Mouse (Mus musculus) inflammation-experienced regulatory T-cells, adult 6 months (primary cell): ENCODE measurements around the gene Iqck. TPM values are rescaled to one million over a fixed set of nuclear protein-coding genes. Genes with fewer than 3 reads are reported as not detected.
A peak's percentile ranks its signal among the peaks of the same experiment; 100 is the strongest.

Experiments
- ATAC-seq: one replicate; pipeline ENCODE4 v1.8.0; 2017
- polyA plus RNA-seq, 3 experiments: library from polyadenylated mRNA; unstranded; fragments of 100-300 nt; shearing (Covaris generic); gene quantifications; one replicate each; pipeline ENCODE4 v1.2.1; 2017

The Iqck gene
- polyA plus RNA-seq, result under 1 TPM in 1 of 3 experiments, not detected in 2; 0.55 TPM

DNA sequence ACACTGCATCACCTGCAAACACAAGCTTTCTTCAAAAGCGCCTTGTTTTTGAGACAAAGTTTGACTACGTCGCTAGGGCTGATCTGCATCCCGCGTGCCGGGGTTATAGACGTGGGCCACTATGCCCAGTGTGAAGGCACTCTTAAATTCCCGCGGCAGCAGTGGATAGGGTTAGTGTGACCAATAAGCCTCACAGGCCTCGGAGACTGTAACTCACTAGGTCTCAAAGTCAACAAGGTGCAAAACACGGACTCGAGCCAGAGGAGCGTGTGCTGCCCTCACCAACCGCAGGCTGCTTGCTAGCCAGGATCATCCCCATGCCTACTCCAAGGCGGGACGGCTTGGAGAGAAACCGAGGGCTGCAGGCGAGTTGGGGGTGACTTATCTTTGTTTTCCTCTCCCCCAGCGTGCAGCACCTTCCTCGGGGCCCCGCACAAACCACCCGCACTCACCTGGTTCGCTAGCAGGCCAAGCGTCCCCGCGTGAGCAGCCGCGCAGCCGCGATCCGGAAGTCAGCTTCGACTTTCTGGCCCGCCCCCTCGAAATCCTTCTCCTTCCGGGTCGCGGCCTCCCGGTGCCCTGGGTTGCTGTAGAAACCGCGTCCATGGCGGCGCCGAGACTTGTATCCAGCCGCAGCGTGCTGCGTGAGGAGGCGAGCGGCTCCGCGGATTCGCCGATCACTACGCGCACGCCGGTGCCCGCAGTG, at the start of gene Iqck:
Gene Iqck (plus strand): TSS at position 582 of the 706 bp plus-strand sequence.
- peak; percentile 98 for ATAC-seq

DNA sequence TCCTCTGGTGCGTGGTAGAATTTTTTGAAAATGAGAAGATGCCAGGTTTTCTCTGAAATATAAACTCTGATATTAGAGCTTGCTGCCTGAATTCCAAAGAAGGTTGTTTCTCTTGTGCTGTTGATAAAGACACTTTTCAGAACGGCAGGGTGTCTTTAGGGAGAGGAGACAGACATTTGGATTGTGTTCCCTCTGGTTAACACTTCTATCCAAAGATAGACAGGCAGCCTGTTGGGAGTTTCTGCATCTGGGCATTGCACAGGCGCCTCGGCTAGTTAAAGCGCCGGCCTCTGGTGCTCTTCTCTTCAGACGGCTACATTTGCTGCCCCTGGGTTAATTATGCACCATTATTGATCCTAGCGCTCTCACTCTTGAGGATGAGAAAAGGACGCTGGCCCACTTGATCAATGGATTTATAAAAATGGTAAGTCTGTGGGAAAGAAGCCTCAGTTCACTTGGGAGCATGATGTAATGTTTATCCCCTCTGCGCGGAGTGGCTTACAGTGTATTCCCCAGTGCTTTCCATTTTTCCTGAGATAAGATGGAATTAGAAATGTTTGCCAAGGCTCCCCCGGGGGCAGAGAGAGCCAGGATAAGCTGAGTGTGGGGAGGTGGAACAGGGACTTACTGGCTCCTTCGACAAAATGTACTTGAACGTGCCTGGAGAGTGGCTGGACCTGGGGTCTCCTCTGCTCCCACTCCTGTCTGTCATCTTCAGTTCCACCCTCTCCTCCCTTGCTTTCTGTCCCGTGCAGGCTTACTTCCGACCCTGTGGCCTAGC, 48.7 kb upstream of the Iqck start:
- no peak for ATAC-seq

DNA sequence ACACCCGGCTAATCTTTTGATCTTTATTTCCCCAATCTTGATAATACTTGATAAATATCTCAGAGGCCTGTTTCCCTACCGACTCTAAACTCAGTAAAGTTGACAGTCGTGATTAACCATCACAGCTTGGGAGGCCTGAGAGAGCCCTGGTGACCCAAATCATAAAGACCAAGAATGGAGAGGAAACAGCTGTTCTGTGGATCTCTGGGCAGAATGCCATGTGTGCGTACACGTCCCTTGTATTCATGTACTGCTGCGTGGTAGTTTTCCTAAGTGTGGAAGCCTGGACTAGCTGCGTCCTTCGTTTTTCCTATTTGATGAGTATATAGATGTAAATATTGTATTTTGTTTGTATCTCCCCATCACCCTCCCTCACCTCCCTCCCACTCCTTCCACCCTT, 47.7 kb upstream of the Iqck start:
- no peak for ATAC-seq

DNA sequence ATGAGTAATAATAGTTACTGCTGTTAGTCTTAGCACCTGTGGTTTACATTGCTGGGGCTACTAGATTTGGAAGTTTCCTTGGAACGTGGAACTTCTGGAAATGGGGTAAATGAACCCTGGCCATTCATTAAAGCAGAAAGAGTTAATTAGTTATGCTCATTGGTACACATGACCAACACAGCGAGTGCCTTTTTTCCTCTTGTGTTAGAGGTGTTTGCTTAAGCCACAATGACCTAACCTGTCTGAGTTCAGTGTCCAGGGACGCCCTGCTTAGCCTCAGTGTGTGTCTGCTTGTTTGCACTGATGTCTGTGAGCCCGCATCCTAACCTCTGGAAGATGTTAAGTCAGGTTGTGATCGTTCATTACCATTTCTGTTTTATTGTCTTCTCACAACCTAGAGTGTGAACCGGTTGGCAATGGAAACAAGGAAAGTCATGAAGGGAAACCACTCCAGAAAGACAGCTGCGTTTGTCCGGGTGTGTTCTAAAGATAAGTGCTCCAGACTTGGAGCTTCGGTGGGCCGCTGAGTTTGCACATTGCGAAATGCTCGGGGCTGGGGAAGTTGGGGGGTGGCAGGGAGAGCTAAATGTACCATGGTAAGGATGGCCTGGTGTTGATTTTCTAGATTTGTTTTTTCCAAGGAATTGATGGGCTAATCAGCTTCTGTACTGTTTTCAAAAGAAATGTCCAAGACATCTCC, 44.0 kb upstream of the Iqck start:
- no peak for ATAC-seq

DNA sequence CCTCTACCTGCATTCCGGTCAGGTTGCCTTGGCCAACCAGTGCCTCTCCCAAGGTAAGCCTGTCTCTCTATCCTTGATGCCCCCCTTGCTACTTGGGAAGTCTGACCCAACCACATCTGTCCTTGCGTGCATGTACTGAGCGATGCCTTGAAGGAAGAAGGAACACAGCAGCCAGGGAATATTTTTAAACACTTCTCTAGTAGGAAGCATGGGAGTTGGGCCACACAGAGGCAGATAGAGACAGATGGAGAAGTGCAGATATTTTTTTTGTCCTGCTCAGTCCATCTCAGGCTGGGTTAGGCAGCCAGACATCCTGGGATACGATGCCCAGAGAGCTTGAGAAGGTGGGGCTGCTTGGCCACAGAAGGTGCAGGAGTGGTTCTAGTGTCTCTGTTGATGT, 42.0 kb upstream of the Iqck start:
- ATAC-seq, result no peak

DNA sequence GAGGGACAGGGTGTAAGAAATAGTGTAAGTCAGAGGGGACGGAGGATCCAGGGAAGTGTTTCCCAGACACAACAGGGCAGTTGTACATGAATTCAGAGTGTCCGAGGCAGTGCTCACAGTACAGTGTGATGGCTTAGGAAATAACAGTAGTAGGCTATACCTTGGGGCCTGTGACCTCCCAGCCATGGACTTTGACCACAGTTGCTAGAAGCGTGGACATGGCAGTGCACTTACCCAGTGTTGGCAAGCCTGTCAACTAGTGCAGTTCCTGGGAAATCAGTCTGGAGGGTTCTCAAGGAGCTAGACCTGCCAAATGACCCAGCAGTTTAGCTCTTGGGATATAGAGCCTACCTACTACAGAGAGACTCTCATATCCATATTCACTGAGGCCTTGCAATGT, 39.3 kb upstream of the Iqck start:
- ATAC-seq, result no peak

DNA sequence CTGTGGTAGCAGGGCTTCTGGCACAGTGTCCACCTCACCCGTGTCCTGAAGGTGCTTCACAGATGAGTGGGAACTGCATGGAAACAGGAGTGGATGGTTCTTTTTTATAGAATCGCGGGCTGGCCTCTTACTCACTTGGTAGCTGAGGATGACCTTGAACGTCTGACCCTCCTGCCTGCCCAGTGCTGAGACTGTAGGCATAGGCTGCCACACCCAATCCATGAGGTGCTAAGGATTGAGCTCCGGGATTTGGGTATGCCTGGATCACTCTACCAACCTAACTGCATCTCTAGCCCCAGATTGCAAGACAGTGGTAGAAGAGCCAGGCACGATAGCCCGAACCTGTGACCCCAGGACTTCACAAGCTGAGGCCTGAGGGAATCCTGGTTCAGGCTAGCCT, 37.8 kb upstream of the Iqck start:
- no peak for ATAC-seq

DNA sequence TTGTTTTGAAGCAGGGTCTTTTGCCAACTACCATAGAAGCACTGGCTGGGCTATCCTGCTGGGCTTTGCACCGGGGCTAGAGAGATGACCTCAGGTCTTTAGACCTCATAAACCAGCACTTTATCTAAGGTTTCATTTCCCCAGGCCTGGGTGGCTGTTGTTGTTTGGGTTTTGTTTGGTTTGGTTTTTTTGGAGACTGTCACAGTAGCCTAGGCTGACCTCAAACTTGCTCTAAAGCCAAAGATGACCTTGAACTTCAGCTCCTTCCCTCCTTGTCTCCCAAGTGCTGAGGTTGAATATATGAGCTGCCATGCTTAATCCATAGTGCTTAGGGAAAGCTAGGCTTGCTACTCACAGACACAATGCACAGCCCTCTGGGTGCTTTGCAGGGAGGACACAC, 35.9 kb upstream of the Iqck start:
- ATAC-seq, result no peak

DNA sequence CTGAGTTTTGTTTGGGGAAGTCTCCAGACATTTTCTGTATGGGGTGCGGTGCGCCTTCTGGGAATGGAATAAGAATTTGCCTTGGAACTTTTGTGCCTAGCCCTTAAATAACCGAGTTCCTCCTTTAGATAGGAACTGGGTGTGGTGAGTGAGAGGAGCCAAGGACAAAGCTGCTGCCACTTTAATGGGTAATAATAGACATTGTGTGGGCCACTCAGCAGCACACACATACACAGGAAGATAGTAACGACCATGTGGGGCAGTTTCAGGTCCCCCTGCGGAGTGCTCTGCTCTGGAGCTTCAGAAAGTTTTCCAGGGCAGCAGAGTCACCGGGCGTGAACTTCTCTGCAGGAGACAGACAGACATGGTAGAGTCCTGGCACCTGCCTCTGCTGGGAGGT, 34.2 kb upstream of the Iqck start:
- no peak for ATAC-seq

DNA sequence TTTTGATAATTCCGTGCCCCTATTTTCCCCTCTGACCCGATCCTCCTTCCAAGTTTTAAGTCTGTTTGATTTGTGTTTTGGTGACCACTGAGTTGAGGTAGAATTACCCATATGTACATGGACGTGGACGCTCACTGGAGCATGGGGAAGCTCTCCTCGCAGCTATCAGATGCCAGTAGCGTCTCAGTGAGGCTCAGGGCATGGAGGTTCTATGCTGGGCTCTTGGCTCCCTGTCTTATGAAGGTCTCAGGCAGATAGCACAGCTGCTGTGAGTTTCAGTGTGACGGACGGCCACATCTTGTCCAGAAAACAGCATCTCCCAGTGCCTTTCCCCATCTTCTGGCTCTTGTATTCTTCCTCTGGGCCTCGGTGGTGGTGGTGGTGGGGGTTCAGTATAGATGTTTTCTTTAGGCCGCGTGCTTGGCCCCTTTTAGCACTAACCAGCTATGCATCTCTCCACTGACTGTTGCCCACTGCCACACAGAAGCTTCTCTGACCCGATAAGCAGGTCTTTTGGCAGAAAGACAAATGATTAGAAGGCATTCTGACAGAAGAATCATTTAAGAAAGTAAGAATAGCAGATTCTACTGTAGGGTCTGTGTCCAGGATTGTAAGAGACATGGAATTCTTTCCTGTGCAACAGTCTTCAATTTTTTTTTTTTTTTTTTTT, 33.5 kb upstream of the Iqck start:
- no peak for ATAC-seq

DNA sequence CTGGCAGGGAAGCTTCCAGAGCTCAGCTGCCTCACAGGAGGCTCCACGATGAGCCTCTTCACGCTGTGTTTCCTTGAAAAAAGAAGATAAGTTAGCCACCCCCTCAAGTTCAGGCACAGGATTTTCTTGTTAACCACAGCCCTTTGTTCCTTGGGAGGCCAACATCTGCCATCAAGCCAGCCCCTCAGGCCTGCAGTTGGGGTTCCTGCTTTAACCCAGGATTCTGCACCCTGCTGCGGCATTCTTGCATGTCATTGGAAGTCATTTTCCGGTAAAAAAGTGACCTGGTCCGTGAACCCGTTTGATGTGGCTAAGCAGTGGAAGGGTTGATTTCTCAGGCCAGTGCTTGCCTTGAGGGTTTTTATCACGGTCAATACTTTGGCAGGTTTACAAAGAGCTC, 31.1 kb upstream of the Iqck start:
- no peak for ATAC-seq

DNA sequence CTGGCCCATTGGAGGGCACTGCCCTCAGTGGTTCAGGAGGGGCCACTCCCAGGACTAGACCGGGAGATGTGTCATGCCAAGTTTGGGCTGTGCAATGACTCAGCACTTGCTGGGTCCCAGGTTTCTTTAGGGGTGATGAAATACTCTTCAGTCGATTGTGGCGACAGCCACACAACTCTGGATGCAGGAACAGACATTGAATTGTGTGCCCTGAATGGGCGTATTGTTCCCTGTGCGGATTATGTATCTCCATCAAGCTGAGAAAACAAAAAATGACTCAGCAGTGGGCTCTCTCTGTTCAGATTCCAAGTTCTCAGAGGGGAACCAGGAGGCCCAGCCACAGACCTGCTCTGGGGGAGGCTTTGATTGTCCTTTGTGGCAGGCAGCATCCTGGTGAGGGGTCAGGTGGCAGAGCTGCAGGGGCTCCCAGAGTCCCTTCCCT, 27.6 kb upstream of the Iqck start:
- ATAC-seq, result no peak

DNA sequence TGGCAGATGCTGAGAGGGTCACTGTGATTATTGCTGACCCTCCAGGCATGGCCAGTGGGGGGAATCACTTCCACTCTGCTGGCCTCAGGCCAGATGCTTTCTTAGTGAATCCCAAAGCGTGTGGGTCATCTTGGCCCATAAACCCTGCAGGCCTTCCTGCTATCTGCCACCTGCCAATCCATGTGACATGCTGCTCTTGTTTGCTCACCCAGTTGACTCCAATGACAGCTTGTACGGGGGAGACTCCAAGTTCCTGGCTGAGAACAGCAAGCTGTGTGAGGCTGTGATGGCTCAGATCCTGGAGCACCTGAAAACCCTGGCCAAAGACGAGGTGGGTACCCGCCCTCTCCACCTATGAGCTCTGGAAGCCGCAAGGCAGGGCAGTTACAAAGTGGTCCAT, 17.7 kb upstream of the Iqck start:
- ATAC-seq, result no peak

DNA sequence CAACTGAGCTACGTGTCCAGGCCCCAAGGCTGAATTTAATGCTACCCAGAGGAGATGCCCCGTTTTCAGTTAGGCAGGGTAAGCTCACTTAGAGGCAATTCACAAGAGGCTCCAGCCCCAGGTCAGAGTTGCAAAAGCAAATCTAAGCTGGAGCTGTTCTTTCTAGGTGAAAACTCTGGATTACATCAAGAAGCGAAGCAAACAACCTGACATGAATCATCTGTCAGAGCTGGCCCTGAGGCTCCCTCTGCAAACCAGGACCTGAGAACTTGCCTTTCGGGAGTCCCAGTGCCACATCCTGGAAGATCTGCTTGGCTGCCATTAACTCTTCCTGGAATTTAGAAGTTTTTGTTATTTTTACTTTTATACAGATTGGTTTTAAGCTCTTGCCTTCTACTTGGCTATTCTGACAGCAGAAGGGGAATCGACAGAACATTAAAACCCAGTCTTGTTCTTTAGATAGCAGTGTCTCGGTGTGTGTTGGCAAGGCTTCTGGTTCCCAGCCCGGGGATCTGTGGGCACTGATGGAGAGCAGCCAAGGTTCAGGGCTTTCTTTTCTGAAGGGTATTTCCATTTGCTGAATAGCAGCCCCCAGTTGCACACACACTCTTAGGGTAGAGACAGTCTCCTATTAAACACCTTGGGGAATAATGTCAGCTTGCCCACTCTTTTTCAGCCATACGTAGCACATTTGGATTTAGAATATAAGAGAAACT, 14.4 kb upstream of the Iqck start:
- ATAC-seq, result no peak

DNA sequence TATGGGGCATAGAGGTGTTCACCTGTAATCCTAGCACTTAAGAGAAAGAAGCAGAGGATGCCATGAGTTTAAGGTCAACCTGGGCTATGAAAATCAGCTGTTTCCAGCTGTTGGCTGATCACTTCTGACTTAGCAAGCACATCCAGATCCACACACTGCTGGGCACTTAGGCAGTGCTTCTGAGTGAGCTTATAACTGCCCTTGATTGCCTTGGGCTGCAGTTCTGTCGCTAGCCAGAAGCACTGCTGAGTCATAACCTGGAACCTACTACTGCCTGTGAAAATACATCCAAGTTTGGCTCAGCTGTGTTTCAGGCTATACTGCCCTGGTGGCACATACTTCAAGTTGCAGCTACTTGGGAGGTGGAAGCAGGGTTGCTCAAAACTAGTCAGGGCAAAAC, 13.8 kb upstream of the Iqck start:
- ATAC-seq, result no peak

DNA sequence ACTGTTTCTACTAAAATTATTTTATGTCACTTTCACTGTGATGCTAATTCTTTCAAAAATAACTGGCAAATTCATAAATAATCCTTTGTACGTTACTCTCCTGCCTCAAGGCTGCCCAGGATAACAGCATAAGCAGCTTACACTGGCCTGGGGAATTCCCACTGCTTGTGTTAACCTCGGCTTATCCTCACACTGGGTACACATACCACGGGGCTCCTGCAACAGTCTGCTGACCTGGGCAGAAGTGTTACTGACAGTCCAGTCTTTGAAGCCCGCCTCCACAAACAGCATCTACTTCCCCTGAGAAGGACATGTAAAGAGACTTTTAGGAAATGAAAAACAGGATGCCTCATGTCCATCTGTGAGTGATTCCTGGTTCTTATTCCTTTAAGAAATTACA, 12.6 kb upstream of the Iqck start:
- no peak for ATAC-seq

DNA sequence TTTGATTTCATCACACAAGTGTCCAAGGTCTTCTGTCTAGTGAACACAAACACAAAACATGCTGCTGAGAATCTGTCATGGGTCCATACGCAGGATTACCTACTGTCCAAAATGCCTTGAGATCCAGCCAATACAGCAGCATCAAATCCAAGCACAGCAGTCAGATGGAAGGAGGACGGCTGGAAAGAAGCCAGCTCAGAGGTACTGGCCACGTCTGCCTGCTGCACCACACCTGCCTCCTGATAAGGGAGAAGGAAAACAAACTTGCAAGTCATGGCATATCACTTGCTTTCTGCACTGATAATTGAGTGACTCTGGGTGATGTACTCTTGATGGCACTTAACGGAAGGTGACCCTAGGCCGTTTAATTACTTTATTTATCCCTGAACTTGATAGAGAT, 10.4 kb upstream of the Iqck start:
- ATAC-seq, result no peak

DNA sequence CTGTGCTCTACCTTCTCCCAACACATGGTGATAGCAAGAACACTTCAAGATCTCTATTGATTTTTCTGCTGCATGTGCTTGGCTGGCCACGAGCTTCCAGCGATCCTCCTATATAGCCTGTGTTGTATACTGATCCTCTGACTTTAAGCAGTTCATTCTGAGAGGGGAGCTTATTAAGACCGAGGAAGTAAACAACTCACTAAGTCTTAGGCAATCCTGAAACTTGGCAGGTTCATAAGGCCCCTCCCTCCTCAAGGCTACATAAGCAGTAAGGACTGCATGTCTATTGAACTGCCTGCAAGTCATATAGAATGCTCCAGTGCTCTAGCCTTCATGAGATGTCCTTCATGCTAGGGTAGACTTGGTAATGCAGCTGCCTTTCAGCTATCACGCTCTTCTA, 9.2 kb upstream of the Iqck start:
- no peak for ATAC-seq

DNA sequence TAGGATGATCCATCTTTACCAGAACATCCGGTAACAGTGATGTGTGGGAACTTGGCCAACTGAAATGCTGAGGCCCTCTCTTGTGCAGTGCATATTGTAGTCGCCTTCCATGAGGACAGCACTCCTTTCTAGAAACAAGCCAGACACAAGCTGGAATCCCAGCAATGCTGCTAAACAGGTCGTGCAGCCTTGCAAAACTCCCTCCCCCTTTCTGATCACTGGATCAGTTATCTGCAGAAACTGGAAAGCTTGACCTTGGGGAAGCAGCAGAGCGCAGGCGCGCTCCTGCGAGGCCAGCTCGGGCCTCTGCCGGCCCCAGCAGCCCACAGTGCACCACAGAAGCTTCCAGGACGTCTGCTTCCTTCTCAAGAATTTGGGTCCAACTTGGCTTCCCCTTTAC, 6.8 kb upstream of the Iqck start:
- ATAC-seq, result no peak

DNA sequence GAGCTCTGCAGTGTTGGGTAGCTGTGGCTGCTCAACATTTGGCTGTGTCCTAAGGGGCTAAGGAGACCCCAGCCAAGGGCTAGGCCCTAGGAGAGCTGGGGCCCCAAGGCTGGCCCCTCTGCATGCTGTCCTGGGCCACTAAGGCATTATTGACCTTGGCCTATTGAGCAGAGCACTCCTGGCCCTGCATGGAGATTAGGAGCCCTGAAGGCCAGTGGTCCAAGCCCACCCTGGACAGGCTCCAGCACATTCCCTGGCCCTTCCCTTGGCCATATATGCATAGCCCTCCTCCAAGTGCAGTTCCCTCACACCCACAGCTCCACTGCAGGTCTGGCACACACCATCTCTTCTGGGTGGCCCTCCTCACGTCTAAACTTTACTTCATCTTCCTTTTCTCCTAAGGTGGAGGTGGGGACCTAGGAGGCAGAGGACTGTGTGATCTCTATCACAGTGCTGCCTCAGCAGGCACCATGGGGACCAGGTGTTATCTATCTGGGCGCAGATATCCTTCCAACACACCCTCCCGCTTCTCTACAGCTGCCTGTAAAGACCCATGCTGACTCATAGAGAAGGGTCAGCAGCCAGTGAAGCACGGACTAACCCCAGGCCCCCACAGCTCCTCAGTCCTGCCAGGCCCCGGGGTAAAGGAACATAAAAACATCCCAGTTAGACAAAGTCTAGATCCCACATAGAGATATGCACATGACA, 5.9 kb upstream of the Iqck start:
- no peak for ATAC-seq

DNA sequence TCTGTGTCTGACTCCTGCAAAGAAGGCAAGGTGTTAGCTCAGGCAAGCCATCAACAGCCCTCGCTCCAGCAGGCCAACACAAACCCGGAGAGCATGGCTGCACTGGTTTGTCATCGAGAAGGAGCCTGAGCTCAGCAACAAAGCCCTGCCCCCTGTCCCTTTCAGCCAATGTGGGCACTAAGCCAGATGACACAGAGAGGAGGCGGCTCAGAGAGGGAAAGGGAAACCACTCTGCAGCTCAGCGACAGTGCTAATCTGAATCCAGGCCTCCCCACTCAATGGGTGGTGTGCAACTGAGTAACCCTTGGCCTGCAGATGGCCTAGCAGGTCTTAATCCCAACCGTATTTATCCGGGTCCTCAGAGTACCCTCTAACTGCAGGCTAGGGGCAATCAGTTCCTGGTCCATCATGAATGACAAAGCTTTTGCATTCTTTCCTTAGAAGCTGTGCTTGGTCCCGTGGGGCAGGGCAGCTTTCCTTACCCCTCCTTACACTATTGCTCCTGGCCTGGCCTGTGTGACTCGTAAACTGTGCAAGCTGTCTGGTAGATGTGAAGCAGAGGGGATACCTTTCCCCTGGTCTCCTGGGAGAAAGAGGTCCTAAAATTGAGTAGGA, 4.8 kb upstream of the Iqck start:
- no peak for ATAC-seq
